Mouse (Mus musculus): Measurements from ENCODE around the gene Gm20532.

The Gm20532 gene

DNA sequence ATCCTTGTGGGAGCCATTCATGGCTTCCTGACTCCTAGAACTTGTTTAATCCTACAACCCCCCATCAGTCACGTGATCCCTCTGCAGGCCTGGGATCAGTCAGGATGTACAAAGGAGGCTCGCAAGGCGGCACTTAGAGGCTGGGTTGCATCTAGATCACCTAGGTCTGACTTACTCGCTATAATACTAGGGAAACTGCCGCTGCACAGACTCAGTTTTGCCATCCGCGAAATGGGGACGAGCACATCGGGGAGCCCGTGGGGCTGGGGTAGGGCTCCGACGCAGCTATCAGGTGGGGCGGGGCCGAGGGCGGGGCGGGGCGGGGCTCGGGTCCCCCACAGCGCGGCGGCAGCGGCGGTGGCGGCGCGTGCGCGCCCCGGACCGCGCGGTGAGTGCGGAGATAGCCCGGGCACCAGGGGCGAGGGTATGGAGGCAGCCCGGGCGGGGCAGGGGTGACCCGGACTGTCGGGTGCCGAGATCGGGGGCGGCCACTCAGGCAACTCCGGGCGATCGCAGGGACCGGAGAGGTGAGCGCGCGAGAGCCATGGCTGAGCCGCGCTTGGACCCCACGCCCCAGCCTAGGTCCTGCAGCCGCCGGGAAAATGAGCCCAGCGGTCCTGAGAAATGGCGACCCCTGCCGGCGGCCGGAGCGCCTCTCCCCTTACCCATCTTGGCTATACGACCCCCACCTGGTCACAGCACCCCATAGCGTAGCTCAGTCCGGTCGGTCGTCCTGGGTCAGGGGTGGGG is at the start of gene Gm20532:
Gene Gm20532 (plus strand): TSS at position 346 of the 750 bp plus-strand sequence.
- DNase-seq = peak; percentile 63

DNA sequence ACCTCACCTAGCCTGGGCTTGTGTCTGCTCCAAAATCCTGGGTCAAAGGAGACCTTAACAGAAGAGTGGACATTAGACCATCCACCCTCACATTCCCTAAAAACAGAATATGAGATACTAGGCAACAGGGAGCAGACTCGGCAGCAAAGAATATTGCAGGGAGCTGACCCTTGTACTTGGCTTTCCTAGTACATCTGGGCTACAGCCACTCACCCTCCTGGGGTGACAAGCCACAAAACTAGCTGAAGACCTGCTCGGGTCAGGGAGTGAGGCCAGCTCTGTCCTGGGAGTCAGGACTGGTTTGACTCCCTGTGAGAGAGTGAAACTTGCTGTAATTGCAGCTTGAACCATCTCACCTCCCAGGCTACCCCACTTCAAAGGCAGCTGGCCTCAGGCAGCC is 46.9 kb upstream of the Gm20532 start:
- DNase-seq = no peak

DNA sequence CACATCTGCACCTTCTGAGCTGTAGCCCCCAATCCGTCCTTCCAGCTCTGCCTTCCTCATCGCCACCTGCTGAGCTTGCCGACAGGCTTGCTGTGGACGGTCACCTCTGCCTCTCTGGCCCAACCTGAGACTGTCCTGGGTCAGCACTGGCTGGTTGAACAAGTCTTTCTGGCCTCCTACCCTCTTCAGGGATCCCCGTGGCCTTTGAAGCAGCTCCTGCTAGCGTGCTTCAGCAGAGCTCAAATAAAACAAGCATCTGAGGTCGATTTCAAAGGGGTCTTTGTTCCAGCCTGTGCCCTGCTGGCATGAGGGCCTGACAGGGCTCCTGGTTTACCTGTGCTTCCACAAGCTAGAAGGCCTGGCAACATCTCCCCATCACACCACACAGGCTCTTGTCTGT is 45.7 kb upstream of the Gm20532 start:
- DNase-seq = no peak

DNA sequence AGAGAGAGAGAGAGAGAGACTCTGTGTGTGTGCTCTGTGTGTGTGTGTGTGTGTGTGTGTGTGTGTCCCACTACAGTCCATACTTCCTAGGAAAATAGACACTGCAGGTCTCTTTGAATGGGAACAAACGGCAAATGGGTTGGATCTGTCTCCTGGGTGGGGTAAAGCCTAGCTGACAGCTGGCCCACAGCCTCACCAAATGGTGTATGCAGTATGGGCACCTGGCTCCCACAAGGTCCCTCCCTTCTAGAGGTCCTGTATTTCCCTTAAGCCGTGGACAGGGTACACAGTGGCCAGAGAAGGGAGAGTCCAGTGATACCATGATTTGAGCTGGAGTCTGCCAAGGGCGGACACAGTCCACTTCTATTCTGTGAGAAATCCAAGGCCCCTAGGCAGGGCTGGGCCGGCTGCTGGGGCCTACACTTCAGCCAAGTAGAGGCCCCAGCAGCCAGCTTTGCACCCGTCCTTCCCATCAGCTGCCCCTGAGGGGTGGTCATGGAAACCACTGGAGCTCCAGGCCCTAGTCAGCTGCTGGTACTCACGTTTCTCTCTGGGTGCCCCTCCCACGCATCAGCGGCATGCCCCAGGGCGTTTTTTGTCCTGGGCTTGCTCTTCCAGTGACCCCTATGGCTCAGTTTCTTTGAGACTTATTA is 45.1 kb upstream of the Gm20532 start:
- no peak for DNase-seq

DNA sequence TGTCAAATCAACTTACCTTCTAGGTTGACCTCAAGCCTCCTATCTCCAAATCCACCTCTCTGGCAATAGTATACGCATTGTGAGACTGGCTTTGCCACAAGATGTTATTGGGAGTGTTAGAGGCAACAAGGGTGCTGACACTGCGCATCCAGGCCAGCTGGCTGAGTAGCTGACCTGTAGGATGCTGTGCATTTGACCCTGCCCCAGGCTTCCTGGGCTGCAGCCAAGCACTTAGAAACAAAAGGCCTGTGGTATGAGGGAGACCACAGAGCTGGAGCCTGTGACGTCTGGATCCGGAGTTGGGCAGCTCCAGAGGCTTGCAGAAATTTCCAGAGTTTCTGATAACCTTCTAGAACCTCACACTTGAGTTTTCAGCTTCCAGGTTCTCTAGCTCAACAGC is 43.3 kb upstream of the Gm20532 start:
- DNase-seq = no peak

DNA sequence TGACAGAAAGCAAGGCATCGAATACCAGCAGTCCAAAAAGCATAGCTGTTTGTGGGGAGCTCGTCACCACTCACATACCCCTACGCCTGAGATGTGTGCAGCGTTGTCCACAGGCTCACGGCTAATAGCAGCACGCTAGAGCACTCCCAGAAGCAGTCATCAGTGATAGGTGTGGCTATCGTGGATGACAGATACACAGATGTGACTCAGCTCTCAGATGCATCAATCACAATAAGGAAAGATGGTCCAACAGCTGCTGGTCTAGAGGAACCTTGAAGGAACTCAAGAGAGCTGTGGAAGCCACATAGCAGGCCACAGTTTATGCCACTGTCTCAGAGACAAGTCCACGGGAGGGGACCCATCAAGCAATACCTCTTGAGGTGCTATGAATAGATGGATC is 42.7 kb upstream of the Gm20532 start:
- DNase-seq = no peak

DNA sequence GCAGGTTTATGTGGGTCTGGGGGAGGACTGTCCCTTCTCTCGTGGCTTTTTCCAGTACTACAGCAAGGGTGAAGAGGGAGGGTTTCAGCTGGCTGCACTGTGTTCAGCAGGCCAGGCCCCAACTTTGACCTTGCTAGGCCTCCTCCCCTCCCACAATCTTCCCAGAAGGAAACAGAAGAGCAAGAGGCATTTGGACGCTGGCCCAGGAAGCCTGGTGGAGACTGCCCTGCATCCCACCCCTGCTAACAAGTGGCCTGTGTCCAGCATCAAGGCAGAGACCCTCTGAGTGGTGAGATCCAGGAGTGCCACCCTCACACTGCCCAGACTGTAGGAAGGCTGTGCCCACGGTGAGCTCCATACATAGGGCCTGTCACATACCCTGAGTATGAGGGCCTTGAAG is 42.2 kb upstream of the Gm20532 start:
- DNase-seq = no peak

DNA sequence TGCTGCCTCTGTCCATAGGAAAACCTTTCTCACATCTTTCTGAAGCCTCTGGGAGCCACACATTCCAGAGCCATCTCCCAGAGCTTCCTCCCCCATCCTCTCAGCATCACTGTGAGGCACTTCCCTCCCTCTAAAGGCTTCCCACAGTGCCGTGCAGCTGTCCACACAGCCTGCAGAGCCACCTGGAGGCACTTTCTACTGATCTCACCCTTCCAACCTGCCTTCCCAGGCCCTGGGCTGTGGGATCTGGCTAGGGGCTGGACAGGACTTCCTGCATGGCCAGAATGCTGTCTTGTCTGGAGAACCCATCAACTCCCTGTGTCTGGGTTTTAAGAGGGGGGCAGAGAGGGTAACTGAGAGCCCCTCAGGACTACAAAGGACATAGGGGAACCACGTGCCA is 39.0 kb upstream of the Gm20532 start:
- peak; percentile 16 for DNase-seq

DNA sequence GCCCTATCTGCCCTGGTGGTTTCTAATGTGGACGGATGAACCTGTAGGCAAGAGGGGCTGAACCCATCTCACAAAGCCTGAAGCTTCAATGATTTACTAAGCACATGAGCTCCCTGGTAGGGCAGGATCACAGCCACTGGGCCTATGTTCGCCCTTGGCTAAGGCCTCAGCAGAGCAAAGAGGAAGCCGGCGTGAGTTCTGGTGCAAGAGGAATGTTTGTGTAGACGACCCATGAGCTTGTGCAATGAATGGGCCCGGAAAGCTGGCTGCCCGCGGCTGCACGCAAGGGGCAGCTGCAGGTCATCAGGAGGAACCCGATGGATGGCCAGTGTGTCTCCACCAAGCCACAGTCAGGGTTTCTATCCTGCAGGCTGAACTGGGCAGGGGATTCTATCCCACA is 36.6 kb upstream of the Gm20532 start:
- DNase-seq = no peak

DNA sequence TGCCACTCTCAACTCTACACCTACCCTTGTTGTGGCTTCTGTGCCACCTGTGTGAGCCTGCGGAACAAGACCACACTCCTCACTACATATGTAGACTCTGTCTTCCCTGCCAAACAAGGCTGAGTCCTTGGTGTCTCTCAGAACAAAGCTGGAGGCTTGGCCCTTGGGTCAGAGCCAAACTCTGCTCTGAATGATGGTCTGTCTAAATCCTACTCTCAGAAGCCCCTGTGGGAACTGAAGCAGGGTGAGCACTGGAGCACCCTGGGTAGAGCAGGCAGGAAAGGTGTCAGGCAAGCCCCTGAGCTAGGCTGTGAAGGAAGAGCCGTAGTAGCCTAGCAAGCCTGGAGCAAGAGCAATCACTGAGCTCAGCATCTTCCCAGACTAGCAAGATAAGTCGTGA is 36.2 kb upstream of the Gm20532 start:
- DNase-seq = no peak

DNA sequence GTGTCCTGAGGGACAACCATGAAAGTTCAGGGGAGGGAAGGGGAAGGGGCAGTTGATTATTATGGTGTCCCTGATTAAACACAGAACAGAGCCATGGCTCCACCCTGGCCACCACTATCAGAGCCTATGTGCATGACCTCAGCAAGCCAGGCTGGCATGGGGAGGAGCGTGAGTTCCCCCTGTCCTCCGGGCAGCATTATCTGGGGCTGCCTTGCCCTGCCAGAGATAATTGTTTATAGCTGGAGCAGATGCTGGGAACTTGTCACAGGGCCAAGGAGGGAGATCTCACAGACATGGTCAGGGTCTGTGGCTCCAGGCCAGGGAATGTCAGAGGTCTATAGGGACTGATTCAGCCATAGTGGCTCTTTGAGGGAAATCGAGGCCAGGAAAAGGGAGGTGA is 35.7 kb upstream of the Gm20532 start:
- no peak for DNase-seq

DNA sequence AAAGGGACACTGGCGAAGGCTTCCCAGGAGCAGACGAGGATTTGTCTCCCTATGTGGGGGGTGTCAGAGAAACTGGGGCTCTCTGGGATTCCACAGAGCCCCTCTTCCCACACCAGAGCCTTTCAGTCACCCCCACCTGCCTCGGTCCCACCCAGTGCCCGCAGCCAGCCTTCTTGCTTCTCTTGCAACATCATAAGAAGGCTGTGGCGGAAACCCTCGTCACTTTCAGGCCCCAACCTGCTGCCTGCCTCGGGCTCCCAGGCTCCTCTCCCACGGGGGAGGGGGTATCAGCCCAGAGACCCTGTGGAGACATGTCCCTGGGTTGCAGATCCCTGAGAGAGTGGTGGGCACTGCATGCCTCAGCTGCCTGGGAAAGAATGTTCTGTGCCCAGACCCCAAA is 35.0 kb upstream of the Gm20532 start:
- DNase-seq = no peak

DNA sequence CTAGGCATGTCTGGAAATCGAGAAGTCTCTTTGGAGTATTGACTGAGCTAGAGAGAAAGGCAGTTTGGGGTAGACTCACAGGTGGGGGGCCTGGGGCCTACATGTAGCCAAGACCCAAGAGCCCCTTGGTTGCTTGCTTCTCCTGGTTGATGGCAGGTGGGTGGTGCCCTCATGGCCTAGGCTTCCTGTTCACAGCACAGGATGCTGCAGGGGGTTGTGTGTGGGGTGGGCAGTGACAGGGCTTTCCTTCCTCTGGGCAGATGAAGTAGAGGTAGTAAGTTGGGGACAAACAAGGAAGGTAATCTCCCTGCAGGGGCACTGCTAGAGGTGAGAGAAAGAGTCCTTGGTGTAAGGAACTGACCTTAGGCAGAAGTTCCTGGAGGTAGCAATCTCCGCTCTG is 34.4 kb upstream of the Gm20532 start:
- DNase-seq = no peak

DNA sequence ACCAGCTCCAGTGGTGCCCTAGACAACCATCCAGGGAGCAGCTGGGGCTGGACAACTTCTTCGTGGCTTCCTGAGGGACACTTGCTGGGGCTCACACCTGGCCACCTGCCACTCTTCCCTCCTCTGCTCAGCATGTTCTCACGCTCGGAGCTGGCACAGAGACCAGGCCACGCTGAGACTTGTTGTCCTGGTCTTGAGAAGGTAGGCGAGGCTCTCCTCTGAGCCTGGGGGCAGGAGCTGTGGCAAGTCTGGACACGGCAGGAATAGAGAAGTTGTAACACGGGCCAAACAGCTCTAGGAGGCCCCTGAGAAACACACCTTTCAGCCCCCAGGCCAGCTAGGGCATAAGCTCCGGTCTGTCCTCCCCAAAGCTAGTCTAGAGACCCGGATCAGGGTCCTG is 32.5 kb upstream of the Gm20532 start:
- no peak for DNase-seq

DNA sequence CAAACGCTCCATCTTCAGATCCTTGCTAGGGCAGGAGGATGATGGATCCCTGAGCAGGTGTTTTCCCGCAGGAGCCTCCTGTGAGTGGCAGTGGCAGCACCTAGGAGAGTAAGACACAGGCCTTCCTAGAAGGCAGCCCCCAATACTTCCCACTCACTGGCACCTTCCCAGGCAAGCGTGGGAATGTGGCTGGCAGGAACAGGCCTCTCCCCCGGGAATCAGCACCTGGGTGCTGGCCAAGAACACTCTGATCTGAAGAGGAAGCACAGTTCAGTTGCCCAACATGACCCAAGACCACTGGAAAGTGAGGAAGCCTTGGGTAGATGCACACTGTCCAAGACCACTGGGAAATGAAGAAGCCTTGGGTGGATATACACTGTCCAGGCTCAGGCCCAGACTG is 31.4 kb upstream of the Gm20532 start:
- no peak for DNase-seq

DNA sequence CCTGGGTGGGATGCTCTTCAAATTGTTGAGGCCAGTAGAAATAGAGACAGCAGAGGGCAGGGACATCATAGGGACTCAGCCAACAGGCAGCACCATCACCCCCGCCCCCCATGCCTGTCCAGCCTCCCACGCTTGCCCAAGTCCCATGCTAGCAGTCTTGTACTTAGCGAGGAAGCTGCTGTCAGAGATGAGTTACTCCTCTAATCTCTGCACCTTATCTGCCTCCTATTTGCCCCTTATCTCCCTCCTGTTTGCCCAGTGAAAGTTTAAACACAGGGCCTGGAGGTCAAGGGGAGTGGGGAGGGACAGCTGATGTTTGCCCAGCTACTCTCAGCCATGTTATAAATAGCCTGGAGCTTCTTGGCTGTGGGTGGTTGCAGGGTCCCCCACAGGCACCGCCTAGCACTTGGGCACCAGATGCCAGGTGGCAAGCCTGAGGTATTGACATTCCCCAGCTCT is 29.9 kb upstream of the Gm20532 start:
- DNase-seq = no peak

DNA sequence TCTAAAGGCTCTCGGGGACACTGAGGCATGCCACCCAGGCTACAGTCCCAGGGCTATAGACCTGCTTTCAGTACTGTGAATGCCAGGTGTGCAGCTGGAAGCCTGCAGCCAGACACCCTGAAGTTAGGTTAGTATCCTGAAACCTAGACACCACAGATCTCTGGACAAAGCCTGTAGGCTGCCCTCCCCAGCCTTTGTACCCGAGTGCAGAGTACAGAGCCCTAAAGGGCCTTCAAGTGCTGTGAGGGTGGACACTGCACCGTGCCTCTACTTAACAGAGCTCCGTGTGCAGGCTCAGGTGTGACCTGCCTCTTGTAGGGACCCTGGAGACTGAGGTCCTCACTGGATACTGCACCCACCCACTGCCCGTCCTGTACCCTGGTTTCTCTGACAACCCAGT is 25.9 kb upstream of the Gm20532 start:
- DNase-seq = no peak

DNA sequence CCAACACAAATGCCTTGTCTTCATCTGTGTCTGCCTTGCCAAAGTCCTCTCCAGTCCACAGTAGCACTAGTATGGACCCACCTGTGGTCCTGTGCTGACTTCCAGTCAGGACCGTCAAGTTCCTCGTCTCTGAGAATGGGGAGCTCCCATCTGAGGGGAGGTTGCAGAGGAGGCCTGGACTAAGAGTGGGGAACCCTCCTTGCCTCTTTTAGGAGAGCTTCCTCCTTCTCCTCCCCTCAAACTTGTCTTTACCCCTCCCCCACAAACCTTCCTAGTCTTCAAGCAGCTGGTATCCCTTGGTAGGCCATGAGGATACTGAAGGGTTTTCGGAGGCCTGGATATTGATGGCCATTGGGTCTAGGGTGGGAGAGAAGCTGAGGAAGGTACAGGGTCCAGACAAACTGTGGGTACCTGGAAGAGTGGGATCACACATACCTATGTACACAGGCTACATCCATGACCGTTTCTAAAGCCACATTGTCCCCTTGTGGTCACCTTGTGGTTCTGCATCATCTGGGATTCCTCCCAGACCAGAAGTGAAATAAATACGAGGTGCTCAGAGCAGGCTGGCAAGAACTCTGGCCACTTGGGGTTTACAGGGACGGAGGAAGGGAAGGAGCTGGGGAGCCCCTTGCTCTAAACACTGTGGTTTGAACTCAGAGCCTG is 25.0 kb upstream of the Gm20532 start:
- no peak for DNase-seq

DNA sequence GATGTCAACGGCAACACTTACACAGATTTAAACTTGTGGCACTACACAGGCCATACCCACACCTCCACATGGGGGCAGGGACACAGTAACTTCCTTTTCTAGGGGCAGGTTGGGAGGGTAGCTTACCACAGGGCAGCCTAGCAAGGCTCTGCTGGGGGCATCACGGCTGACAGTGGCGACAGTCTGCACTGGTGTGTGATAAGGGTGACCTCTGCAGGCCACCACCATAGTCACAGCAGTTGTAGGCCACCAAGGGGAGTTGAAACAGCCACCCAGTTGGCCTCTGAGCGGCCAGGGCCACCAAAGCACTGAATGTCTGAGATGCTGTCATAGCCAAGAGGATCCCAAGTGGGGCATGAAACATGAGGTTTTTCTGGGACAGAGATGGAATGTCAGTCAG is 20.2 kb upstream of the Gm20532 start:
- peak; percentile 26 for DNase-seq

DNA sequence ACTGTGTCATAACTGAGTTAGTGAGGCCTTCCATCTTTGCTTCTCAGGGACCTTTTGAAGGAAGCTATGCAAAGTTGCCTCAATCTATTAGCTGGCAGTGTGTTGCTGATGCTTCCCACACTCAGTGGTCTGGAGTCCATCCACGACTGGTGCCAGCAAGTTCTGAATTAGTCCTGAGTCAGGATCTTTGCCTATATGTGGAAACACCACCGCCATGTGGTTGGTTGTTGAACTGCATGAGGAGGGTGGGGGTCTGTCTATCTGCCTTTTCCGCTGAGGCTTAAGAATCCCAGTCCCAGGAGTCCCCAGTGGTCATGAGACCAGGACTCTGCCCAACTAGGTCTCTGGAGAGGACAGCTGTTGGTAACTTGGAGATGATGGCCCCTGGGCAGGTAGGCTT is 16.4 kb upstream of the Gm20532 start:
- DNase-seq = peak; percentile 25

DNA sequence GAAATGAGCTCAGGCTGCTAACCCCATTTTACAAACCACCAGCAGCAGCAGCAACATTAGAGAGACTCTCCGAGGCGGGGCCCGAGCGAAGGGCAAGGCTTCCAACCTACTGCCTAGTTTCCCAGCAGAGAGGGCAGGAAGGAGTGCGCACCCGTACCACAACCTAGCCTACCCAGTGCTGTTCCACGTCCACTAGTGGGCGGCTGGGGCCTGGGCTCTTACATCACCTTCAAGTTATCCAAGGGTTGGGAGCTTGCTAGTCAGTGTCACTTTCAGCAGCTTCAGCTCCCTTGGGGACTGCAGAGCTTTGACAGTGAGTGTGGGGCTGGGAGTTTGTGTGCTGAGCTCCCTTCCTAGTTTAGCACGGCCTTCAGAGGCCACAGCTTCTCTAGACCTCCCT is 15.0 kb upstream of the Gm20532 start:
- DNase-seq = no peak

DNA sequence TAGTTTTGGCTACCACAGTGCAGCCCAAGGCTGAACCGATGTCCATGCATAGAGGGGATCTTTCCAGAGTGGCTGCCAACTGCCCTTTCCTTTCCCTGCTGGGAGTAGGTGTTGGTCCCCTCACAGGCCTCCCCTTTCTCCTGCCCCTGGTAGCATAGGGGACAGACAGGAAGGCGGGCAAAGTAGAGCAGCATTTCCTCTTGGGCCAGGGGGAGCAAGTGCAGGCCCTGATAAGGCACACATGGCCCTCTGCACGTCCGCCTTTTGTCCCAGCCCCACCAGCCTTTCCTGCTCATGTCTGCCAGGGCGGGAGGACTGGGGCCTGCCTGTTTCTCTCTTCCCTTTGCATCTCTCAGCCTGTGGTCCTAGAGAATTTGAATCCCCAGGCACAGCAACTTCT is 14.6 kb upstream of the Gm20532 start:
- no peak for DNase-seq

DNA sequence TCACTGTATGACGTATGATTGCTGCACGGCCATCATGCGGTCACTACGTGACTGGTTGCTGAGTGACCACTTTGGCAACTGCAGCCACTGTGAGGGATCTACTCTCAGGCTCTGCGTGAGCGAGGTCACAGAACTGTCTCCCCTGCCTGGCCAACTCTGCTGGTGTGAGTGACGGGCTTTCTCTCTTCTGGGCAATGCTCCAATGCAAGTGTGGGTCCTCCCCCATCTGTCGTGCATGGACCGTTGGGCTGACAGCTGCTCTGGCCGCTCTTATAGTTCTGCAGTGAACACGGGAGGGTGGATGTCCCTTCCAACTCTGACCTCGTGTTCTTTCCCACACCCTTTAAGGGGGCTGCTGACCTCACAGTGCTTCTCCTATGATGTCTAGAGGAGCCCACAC is 13.0 kb upstream of the Gm20532 start:
- no peak for DNase-seq

DNA sequence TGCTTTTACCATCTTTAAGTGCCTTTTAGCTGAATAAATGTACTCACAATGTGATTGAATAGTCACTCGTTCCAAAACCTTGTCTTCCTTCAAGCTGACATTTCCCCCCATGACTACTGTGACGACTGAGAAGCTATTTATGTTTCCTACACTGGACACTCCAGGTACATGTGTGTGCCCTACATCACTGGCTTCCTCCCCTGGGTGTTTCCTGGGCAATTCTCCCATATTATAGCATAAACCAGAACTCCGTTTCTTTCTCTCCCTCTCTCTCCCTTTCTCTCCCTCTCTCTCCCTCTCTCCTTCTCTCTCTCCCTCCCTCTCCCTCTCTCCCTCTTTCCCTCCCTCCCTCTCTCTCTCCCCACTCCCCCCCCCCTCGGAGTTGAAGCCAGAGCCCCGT is 12.6 kb upstream of the Gm20532 start:
- no peak for DNase-seq

Measured in cerebellum, adult 8-10 months (tissue).